Mouse (Mus musculus): Measurements from ENCODE around the gene Rtl6. TPM values are rescaled to one million over a fixed set of nuclear protein-coding genes. Genes with fewer than 3 reads are reported as not detected.

Rtl6 gene
- 21.6 and 21.9 TPM in 2 replicates for polyA plus RNA-seq (2015; fragmentation: Nextera tagmentation; extraction: Ambion mirVana)

DNA sequence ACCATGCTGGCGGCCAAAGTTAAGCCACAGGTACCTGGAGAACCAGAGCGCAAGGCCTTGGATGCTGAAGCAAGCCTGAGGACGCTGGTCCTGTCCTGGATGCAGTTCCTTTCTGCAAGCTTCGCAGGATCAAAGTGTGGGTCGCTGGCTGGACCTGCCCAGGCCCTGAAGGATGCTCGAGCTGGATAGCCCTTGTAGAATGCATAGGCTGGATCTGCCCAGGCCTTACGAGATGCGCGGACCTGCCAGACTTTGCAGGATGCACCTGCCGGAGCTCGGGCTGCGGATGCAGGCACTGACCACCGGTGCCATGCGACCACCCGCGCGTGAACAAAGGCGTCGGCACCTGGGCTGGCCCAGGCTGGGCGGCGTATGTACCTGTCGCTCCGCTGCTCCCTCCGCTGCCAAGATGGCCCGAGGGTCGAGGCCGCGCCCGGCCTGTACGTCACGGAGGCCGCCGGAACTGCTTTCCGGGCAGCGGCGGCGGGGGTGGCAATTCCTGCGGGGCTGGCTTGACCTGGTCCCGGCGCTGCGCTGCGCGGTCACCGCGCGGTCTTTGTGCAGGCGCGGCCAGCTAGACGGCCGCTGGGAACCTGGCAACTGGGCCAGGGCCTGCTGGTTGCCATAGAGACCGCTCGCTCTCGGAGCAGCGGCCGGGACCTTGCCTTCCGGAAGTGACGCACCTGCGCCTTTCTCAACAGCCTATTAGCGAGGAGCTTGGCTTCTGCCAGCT, at the start of gene Rtl6:
Rtl6 (minus strand) TSS at position 635 of the 733 bp plus-strand sequence.
- peak within 1 kb of the TSS; percentile 81 for H3K4me3 ChIP-seq
- ATAC-seq (ENCODE audit: insufficient number of reproducible peaks, insufficient read depth, low FRiP score, low TSS enrichment, low read depth): peak; percentile 67; the same call in 1 of the 2 replicates
- peak within 1 kb of the TSS; percentile 80 for H3K4me2 ChIP-seq
- peaks cover 36% of the 10 kb centered on the region for H3K36me3 ChIP-seq
- peak within 1 kb of the TSS; percentile 76 for H3K27ac ChIP-seq
- 0 out of 2 replicates have a peak, but pooled peaks cover 3% of the 10 kb centered on the region for H3K9me3 ChIP-seq
- H3K9ac ChIP-seq: peak within 1 kb of the TSS; percentile 86
- WGBS: 8% methylated on average over 59 of the region's 59 CpGs
- H3K4me1 ChIP-seq: peaks cover 12% of the 10 kb centered on the region
- H3K27me3 ChIP-seq: no peaks in the 10 kb centered on the region

DNA sequence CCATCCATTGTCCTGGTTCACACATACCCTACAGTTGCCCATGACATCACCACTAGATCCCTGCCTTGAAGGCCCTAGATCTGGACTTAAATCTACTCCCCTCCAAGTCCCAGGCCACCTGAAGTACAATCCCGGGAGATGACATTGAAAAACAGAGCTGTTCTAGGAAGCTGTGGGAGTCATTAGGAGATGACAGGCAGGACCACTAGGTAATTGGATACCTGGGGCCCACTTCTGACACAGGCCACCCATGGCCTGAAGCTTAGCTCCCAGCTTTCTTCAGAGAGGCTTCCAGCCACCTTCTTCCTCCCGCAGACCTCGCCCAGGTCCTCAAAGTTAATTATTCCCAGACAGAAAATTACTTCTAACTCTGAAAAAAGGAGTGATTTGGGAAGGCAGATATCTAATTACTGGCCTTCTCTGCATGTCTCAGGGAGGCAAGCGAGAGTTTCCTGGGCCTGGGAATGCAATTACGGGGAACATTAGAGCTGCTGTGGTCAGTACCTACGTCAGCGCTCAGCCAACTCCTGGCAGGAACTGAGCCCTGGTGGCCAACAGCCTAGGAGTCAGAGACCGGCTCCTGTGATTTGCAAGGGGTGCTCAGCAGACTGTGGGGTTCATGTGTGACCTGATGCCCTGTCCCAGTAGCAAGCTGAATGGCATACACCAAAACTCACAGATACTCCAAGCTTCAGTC, 45.8 kb upstream of the Rtl6 start:
- peaks cover 4% of the 10 kb centered on the region; the same call in 1 of the 2 replicates for H3K9me3 ChIP-seq
- WGBS: 28% methylated on average over 8 of the region's 8 CpGs
- no peaks in the 10 kb centered on the region for H3K27me3 ChIP-seq
- no peaks in the 10 kb centered on the region for H3K36me3 ChIP-seq
- no peak for ATAC-seq (ENCODE audit: insufficient number of reproducible peaks, insufficient read depth, low FRiP score, low TSS enrichment, low read depth)
- no peak overlapping the region for H3K4me2 ChIP-seq
- H3K4me1 ChIP-seq: peaks cover 19% of the 10 kb centered on the region
- H3K27ac ChIP-seq: peak overlapping the region; percentile 60; the same call in 1 of the 2 replicates
- H3K9ac ChIP-seq: no peak overlapping the region
- no peak overlapping the region for H3K4me3 ChIP-seq

DNA sequence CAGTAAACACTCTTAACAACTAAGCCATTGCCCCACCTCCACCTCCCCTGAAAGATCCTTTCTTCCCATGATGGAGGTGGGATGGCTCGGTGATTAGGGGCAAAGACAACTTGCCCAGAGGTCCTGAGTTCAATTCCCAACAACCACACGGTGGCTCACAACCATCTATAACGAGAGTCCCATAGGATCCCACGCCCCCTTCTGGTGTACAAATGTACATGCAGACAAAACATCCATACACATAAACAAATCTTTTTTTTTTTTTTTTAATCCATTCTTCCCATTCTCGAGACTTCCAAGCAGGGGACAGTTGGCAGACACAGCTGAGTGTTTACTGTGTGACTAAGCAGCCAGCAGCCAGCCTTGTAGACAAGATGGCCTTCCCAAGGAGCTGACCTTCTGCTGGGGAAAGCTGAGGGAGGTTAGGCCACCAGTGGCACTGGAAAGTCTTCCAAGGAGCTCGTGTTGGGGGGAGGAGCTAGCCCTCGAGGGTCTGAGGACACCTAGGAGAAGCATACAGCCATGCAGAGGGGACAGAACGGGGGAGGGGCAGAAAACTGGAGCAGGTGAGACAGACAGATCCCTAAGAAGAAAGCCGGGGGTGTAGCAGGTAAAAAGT, 43.5 kb upstream of the Rtl6 start:
- Histone ChIP-seq H3K4me2 (no peak overlapping the region), H3K4me1 (peaks cover 21% of the 10 kb centered on the region), H3K27me3 (no peaks in the 10 kb centered on the region), H3K4me3 (no peak overlapping the region), H3K9me3 (no peaks in the 10 kb centered on the region), H3K36me3 (no peaks in the 10 kb centered on the region), H3K9ac (no peak overlapping the region), H3K27ac (peak overlapping the region; percentile 11; the same call in 1 of the 2 replicates)
- 72% methylated on average over 9 of the region's 9 CpGs for WGBS
- ATAC-seq (ENCODE audit: insufficient number of reproducible peaks, insufficient read depth, low FRiP score, low TSS enrichment, low read depth): no peak

DNA sequence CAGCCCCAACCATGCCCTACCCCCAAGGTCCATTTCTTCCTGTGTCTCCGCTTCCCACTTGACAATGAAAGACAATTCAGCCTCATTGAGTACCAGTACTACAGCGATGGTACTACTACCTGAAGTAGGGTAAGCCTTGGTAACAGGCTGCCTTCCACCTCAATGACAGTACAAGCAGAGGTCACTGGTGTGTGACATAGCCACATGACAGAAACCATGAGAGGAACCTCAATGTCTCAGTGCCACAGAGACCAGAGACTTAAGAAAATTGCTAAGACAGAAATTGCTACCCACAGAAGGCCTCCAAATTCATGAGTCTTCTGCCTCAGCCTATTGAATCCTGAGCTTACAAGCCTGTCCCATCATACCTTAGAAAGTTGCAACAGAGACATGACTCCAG, 41.3 kb upstream of the Rtl6 start:
- ATAC-seq (ENCODE audit: insufficient number of reproducible peaks, insufficient read depth, low FRiP score, low TSS enrichment, low read depth): no peak
- Histone ChIP-seq H3K27ac (no peak overlapping the region), H3K9me3 (no peaks in the 10 kb centered on the region), H3K4me1 (peaks cover 33% of the 10 kb centered on the region), H3K27me3 (no peaks in the 10 kb centered on the region), H3K36me3 (no peaks in the 10 kb centered on the region), H3K9ac (no peak overlapping the region), H3K4me2 (no peak overlapping the region), H3K4me3 (no peak overlapping the region)
- 87% methylated on average over 2 of the region's 2 CpGs for WGBS

DNA sequence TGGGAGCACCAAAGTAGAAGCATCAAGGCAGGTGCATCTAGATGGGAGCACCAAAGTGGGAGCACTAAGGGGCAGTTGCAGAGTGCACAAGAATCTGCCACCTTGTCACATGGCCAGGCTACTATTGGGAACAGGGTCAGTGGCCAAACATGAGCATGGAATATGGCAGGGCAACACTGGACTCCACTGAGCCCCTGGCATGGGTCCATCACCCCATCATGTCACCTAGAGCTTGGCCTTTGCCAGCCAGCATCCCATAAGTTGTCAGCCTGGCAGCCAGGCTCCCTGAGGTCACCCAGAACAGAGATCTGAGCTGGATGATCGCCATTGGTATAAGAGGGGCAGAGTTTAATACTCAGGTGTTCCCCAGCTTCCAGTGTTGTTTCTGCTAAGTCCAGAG, 40.2 kb upstream of the Rtl6 start:
- H3K27me3 ChIP-seq: no peaks in the 10 kb centered on the region
- no peaks in the 10 kb centered on the region for H3K36me3 ChIP-seq
- H3K4me2 ChIP-seq: no peak overlapping the region
- ATAC-seq (ENCODE audit: insufficient number of reproducible peaks, insufficient read depth, low FRiP score, low TSS enrichment, low read depth): no peak
- no peak overlapping the region for H3K4me3 ChIP-seq
- H3K9me3 ChIP-seq: no peaks in the 10 kb centered on the region
- no peak overlapping the region for H3K9ac ChIP-seq
- H3K27ac ChIP-seq: no peak overlapping the region
- H3K4me1 ChIP-seq: peaks cover 36% of the 10 kb centered on the region
- WGBS: 88% methylated on average over 1 of the region's 1 CpGs

DNA sequence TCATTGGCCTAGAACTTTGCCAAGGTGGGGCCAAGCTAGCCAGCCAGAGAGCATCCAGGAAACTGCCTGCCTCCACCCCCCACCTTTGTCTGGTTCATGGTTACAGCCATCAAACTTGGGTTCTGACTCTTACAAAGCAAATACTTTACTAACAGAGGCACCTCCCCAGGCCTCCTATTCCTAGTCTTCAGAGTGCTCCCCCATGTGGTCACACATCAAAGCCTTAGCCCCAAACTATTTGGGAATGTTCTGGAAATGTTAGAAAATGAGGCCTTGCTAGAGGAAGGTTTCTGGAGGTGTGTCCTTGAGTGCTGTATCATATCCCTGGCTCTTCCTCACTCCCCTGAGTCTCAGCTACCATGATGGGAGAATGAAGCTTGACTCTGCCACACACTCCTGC, 39.4 kb upstream of the Rtl6 start:
- H3K36me3 ChIP-seq: no peaks in the 10 kb centered on the region
- H3K27me3 ChIP-seq: no peaks in the 10 kb centered on the region
- ATAC-seq (ENCODE audit: insufficient number of reproducible peaks, insufficient read depth, low FRiP score, low TSS enrichment, low read depth): no peak
- H3K4me2 ChIP-seq: no peak overlapping the region
- no peak overlapping the region for H3K9ac ChIP-seq
- H3K4me1 ChIP-seq: peaks cover 43% of the 10 kb centered on the region
- no peaks in the 10 kb centered on the region for H3K9me3 ChIP-seq
- H3K4me3 ChIP-seq: no peak overlapping the region
- no peak overlapping the region for H3K27ac ChIP-seq

DNA sequence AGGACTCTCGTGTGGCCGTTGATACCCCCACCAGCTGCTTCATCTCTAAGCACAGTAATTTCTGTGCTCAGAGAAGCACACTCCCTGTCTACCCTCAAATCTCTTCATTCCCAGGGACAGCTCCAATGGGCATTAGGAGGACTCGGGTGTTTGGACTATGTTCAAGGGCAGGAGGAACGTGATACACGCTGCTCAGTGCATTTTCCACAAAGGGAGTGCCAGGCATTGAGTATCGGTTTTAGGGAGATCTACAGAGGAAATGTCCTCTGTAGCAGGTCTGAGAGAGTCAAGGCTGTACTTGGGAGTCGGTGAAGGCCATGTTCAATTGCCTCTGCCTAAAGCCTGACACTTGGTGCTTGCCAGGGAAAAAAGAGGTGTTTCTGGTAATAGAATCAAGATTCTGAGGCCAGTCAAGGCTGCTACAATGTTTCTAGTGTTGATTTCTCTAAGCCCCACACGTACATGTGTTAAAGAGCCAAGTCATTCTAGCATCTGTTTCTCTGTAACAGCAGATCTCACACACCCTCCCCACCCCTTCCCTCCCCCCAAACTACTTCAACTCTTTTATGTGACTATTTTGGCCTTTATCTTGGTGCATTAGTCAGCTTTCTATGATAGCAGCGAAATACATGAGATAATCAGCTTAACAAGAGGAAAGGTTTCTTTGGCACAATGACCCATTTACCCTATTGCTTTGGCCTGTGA, 37.8 kb upstream of the Rtl6 start:
- Histone ChIP-seq H3K27me3 (no peaks in the 10 kb centered on the region), H3K27ac (peak overlapping the region; percentile 44; the same call in 1 of the 2 replicates), H3K4me2 (no peak overlapping the region), H3K9me3 (no peaks in the 10 kb centered on the region), H3K4me1 (peaks cover 51% of the 10 kb centered on the region), H3K36me3 (no peaks in the 10 kb centered on the region), H3K9ac (no peak overlapping the region), H3K4me3 (no peak overlapping the region)
- 55% methylated on average over 9 of the region's 9 CpGs for WGBS
- ATAC-seq (ENCODE audit: insufficient number of reproducible peaks, insufficient read depth, low FRiP score, low TSS enrichment, low read depth): no peak

DNA sequence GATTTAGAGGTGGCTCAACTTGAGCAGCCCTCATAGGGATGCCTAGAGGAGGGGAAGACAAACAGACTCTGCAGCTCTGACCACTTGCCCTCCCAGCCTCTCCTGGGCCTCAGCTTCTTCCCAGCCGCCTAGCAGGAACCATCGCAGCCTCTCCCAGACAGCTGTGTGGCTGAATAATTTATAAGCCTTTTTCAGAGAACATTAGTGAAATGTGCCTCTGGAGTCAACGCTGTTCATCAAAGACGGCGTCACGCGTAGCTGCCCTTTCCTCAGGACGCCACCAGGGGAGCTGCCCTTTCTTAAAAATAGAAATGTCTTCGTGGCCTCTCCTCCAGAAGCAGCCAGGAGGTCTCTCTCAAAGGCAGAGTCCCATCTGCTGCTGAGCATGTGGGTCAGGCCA, 35.9 kb upstream of the Rtl6 start:
- Histone ChIP-seq H3K9ac (no peak overlapping the region), H3K4me1 (peaks cover 51% of the 10 kb centered on the region), H3K27ac (no peak overlapping the region), H3K9me3 (no peaks in the 10 kb centered on the region), H3K4me2 (no peak overlapping the region), H3K36me3 (no peaks in the 10 kb centered on the region), H3K4me3 (no peak overlapping the region), H3K27me3 (no peaks in the 10 kb centered on the region)
- 52% methylated on average over 9 of the region's 9 CpGs for WGBS
- no peak for ATAC-seq (ENCODE audit: insufficient number of reproducible peaks, insufficient read depth, low FRiP score, low TSS enrichment, low read depth)

DNA sequence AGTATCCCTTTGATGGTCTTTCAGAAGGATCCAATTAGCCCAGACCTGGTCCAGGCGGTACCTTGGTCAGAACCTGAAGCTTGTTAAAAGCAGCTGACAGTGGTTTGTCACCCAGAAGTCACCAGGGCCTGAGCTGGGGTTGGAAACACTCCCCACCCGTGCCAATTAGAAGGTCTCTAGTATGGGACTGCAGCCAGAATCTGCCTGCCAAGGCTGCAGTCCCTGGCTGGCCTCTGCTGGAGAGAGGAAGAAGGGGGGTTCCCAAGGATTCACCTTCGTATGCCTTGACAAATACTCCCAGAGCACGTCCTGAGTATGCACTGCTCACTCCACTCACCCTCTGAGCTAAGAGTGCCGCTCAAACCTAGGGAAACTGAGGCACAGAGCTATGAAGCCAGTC, 34.6 kb upstream of the Rtl6 start:
- Histone ChIP-seq H3K27me3 (no peaks in the 10 kb centered on the region), H3K36me3 (no peaks in the 10 kb centered on the region), H3K9ac (no peak overlapping the region), H3K4me3 (no peak overlapping the region), H3K4me2 (no peak overlapping the region), H3K4me1 (peaks cover 54% of the 10 kb centered on the region), H3K9me3 (no peaks in the 10 kb centered on the region), H3K27ac (no peak overlapping the region)
- ATAC-seq (ENCODE audit: insufficient number of reproducible peaks, insufficient read depth, low FRiP score, low TSS enrichment, low read depth): no peak
- WGBS: 60% methylated on average over 5 of the region's 5 CpGs

DNA sequence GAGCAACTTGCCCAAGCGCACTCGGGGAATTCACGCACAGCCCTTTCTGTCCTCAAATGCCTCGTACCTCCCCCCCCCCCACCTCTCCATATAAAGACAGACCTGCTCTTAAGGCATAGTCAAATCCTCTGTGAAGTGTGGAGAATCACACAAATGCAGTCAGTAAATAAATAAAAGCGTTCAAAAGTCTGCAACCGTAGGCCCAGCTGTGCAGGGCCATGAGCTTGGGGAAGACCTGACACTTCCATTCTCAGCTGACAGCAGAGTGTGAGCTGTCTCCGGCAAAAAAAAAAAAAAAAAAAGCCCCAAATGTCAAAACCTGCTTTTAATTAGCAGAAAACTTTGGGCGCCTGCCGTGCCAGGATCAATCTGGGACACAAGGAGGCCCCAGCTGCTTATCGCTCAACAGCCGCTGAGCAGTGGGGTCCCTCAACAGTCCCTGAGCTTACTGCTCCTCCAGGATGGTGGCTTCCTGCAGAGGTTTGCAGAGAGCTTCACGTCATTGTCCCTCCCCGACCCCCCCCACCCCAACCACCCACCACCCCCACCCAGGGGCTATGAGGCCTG, 34.0 kb upstream of the Rtl6 start:
- WGBS: 14% methylated on average over 13 of the region's 13 CpGs
- no peak overlapping the region for H3K4me3 ChIP-seq
- H3K9ac ChIP-seq: no peak overlapping the region
- no peak overlapping the region for H3K27ac ChIP-seq
- H3K27me3 ChIP-seq: no peaks in the 10 kb centered on the region
- peaks cover 54% of the 10 kb centered on the region for H3K4me1 ChIP-seq
- H3K4me2 ChIP-seq: no peak overlapping the region
- no peaks in the 10 kb centered on the region for H3K9me3 ChIP-seq
- no peak for ATAC-seq (ENCODE audit: insufficient number of reproducible peaks, insufficient read depth, low FRiP score, low TSS enrichment, low read depth)
- H3K36me3 ChIP-seq: no peaks in the 10 kb centered on the region

DNA sequence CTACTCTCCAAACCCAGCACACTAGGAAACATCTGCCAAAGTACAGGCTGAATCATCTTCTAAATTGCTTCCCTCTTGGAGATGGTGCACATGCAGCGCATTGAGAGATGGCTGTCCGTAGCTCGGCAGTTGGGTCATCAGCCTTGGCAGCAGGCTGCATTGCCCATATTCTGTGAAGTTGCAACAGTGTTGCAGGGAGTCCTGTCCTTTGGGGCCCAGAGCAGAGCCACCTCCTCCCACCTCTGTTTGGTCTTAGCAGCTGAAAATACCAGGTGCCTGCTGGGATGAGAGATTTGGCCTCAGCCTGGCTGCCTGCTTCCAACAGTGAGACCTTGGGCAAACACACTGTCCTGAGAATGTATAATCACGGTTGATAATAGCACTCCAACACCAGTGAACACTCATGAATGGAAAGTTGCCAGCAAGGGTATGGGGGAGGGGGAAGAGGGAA, 30.8 kb upstream of the Rtl6 start:
- Histone ChIP-seq H3K9me3 (no peaks in the 10 kb centered on the region), H3K27me3 (no peaks in the 10 kb centered on the region), H3K4me1 (peaks cover 33% of the 10 kb centered on the region), H3K4me2 (no peak overlapping the region), H3K9ac (no peak overlapping the region), H3K36me3 (no peaks in the 10 kb centered on the region), H3K27ac (no peak overlapping the region), H3K4me3 (no peak overlapping the region)
- ATAC-seq (ENCODE audit: insufficient number of reproducible peaks, insufficient read depth, low FRiP score, low TSS enrichment, low read depth): no peak
- 69% methylated on average over 4 of the region's 4 CpGs for WGBS

All from embryonic facial prominence, embryonic 13.5 days (tissue).